Mouse (Mus musculus) liver, adult 2 months (tissue): ENCODE results near the gene Spaca9.

Source experiments
- CTCF ChIP-seq: fragments of 200-500 bp; IDR thresholded peaks from 2 replicates; pipeline ENCODE4 v1.5.1; 2011; ENCODE audit warnings: low read depth, low read length, control low read depth
- POLR2A ChIP-seq: fragments of 200-500 bp; IDR thresholded peaks from 2 replicates; pipeline ENCODE4 v1.6.1; 2011; ENCODE audit warnings: low read length, control low read depth; ENCODE audit not compliant: insufficient read depth; ENCODE audit errors: extremely low read depth

DNA sequence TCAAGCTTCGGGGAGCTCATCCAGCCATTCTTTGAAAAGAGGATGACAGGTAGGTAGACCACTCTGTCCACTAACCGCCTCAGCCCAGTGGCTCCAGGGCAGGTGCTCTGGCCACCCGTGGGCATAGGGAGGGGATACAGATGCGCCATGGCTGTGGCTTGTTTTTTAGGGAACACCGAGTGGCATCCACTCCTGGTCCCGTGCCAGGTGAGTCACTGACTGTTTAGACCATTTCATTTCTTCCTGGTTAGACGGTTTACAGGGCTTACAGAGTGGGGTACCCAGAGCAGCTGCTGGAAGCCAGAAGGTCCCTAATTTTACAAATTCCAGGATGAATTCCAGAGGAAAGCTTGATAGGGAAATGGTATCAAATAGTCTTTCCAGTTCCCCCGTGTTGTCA lies 43.2 kb upstream of the Spaca9 start:
- no peak for TF ChIP-seq CTCF
- TF ChIP-seq POLR2A, result no peak
